Mouse (Mus musculus) megakaryocyte, embryonic 14.5 days (primary cell): Measurements from ENCODE around the gene Mast2. TPM values are rescaled to one million over a fixed set of nuclear protein-coding genes. Genes with fewer than 3 reads are reported as not detected.

ENCODE experiments used
- H3K27me3 ChIP-seq: replicated peaks from 2 replicates; pipeline ENCODE3; 2012; ENCODE audit warnings: inconsistent platforms
- H3K36me3 ChIP-seq: replicated peaks from 2 replicates; pipeline ENCODE3; 2012; ENCODE audit warnings: low read length, inconsistent platforms, mixed read lengths
- H3K4me1 ChIP-seq: 2 replicates; pipeline ENCODE4 v1.6.1; 2012; ENCODE audit warnings: inconsistent platforms
- H3K4me3 ChIP-seq: replicated peaks from 2 replicates; pipeline ENCODE3; 2012; ENCODE audit warnings: moderate library complexity, mild to moderate bottlenecking, inconsistent platforms
- H3K9me3 ChIP-seq: 2 replicates; pipeline ENCODE4 v1.6.1; 2012; ENCODE audit warnings: inconsistent platforms
- FLI1 ChIP-seq: IDR thresholded peaks from 2 replicates; pipeline ENCODE4 v1.6.1; 2012; ENCODE audit warnings: low read length, inconsistent platforms, mixed read lengths
- GATA1 ChIP-seq: IDR thresholded peaks from 3 replicates; pipeline ENCODE4 v1.6.1; 2012; ENCODE audit warnings: mixed read lengths, low read length, inconsistent platforms, borderline replicate concordance
- polyA plus RNA-seq: library from polyadenylated mRNA; stranded (reverse); fragments of >175 nt; gene quantifications from 2 replicates; pipeline ENCODE4 v1.2.3, GENCODE M21; 2012; ENCODE audit warnings: low replicate concordance; ENCODE audit not compliant: insufficient read depth

Gene Mast2
- polyA plus RNA-seq, 1 experiment = 49.7 TPM

GRCm38 (mm10) chr4:116463231-116464125 is 505 bp downstream of the Mast2 start:
- Histone ChIP-seq H3K27me3 (no peaks in the 10 kb centered on the region), H3K36me3 (no peaks in the 10 kb centered on the region), H3K4me3 (peak overlapping the region; percentile 95), H3K4me1 (peaks cover 57% of the 10 kb centered on the region), H3K9me3 (peaks cover 6% of the 10 kb centered on the region)
- TF ChIP-seq FLI1 (no peak), GATA1 (no peak)

DNA sequence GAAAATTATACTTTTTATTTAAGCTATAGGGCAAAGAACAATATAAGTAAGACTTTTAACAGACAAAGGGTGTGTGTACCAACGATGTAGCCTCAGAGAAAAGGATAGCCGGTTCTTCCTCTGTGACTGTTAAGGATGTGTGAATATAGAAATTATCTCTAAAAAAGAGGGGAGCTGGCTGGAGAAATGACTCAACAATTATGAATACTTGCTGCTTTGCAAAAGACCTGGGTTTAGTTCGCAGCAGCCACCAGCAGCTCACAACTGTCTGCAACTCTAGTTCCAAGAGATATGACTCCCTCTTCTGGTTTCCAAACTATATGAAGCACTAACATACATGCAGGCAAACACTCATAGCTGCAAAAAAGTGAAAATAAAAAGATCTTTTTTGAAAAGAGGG is 2.0 kb downstream of the Mast2 start:
- Histone ChIP-seq H3K4me1 (peaks cover 54% of the 10 kb centered on the region), H3K36me3 (no peaks in the 10 kb centered on the region), H3K9me3 (no peaks in the 10 kb centered on the region), H3K4me3 (peak overlapping the region; percentile 64), H3K27me3 (no peaks in the 10 kb centered on the region)
- TF ChIP-seq FLI1 (no peak), GATA1 (no peak)

DNA sequence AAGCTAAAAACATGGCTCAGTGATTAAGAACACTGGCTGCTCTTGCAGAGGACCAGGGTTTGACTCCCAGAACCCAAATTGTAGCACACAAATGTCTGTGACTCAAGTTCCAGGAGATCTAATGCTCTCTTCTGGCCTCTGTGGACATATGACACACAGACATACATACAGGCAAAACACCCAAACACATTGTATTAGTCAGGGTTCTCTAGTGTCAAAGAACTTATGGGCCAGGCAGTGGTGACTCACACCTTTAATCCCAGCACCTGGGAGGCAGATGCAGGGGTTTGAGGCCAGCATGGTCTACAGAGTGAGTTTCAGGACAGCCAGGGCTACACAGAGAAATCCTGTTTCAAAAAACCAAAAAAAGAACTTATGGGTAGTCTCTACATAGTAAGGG is 12.4 kb downstream of the Mast2 start:
- H3K27me3 ChIP-seq = no peaks in the 10 kb centered on the region
- peaks cover 5% of the 10 kb centered on the region; the same call in 1 of the 2 replicates for H3K9me3 ChIP-seq
- H3K4me3 ChIP-seq = no peak overlapping the region
- TF ChIP-seq FLI1 (no peak), GATA1 (no peak)
- H3K36me3 ChIP-seq = peaks cover 24% of the 10 kb centered on the region
- H3K4me1 ChIP-seq = peaks cover 20% of the 10 kb centered on the region

DNA sequence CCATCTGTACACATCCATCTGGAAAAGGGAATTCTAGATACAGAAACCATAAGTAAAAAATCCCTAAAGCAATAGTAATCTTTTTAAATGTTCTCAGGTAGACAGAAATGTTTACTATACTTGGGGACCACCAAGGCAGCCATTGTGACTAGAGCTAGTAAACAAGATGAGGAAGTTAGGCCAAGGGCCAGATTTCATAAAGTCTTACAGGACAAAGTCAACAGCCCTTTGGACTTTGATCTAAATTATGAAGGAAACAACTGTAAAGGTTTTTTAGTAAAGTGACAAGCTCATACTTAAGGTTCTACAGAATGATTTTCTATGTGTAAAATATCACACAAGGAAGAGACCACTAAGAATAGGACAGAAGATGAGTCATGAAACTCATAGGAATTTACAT is 14.0 kb downstream of the Mast2 start:
- H3K36me3 ChIP-seq = peaks cover 24% of the 10 kb centered on the region
- peaks cover 5% of the 10 kb centered on the region; the same call in 1 of the 2 replicates for H3K9me3 ChIP-seq
- no peaks in the 10 kb centered on the region for H3K27me3 ChIP-seq
- H3K4me1 ChIP-seq = peaks cover 20% of the 10 kb centered on the region
- no peak overlapping the region for H3K4me3 ChIP-seq
- TF ChIP-seq GATA1 = no peak
- no peak for TF ChIP-seq FLI1

- Histone ChIP-seq H3K4me3 (no peak overlapping the region), H3K27me3 (no peaks in the 10 kb centered on the region)
- TF ChIP-seq GATA1 (no peak), FLI1 (no peak)
Observed at GRCm38 (mm10) chr4:116448673-116449072, 15.3 kb downstream of the Mast2 start.

GRCm38 (mm10) chr4:116439383-116439782 is 24.6 kb downstream of the Mast2 start:
- Histone ChIP-seq H3K4me3 (no peak overlapping the region), H3K4me1 (peaks cover 15% of the 10 kb centered on the region), H3K9me3 (no peaks in the 10 kb centered on the region), H3K36me3 (peaks cover 11% of the 10 kb centered on the region), H3K27me3 (no peaks in the 10 kb centered on the region)
- TF ChIP-seq FLI1 = no peak
- TF ChIP-seq GATA1 = no peak

More at GRCm38 (mm10) chr4:116448673-116449072, 15.3 kb downstream of the Mast2 start:
- H3K4me1 ChIP-seq = peaks cover 30% of the 10 kb centered on the region
- H3K36me3 ChIP-seq = peaks cover 21% of the 10 kb centered on the region
- peaks cover 5% of the 10 kb centered on the region; the same call in 1 of the 2 replicates for H3K9me3 ChIP-seq

GRCm38 (mm10) chr4:116438561-116438960 is 25.4 kb downstream of the Mast2 start:
- Histone ChIP-seq H3K4me1 (peaks cover 7% of the 10 kb centered on the region), H3K9me3 (no peaks in the 10 kb centered on the region)
- TF ChIP-seq FLI1 (no peak), GATA1 (no peak)

GRCm38 (mm10) chr4:116435626-116436025 is 28.4 kb downstream of the Mast2 start:
- TF ChIP-seq GATA1 = no peak
- no peak for TF ChIP-seq FLI1
- H3K9me3 ChIP-seq = no peaks in the 10 kb centered on the region
- H3K4me1 ChIP-seq = no peaks in the 10 kb centered on the region; the same call in 1 of the 2 replicates
- no peaks in the 10 kb centered on the region for H3K27me3 ChIP-seq
- no peak overlapping the region for H3K4me3 ChIP-seq
- peaks cover 35% of the 10 kb centered on the region for H3K36me3 ChIP-seq

More at GRCm38 (mm10) chr4:116438561-116438960, 25.4 kb downstream of the Mast2 start:
- peaks cover 18% of the 10 kb centered on the region for H3K36me3 ChIP-seq
- no peak overlapping the region for H3K4me3 ChIP-seq
- no peaks in the 10 kb centered on the region for H3K27me3 ChIP-seq

DNA sequence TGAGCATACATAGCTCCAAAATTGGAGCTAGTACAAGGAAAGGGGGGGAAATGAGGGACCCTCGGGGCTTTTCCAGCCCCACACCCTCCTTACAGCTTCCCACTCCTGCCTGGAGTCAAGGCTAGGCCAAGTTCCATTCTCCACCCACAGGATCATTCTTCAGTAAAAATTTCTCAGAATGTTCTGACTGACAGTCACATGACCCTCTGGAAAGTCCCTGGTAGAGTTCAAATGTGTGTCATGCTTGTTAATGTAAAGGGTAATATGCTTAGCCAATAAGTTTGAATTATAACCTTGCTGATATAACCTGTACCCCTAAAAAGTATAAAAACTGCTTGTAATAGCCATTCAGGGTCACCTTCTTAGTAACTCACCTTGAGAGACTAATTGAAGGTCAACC is 41.8 kb downstream of the Mast2 start:
- no peak for TF ChIP-seq FLI1
- no peak for TF ChIP-seq GATA1

DNA sequence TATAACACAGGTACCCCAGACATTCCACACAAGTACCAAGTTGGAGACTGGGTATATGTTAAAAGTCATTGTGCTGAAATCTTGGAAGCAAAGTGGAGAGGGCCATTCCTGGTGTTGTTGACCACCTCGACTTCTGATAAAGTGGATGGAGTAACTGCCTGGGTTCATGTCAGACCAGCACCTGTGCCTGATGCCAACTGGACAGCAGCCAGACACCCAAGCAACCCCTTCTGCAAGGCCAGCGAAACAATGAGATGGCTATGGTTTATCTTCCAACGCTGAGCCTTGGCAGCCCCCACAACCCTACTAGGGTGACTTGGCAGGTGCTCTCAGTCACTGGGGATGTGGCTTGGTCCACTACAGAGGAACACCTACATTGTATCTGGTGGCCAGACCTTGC is 42.8 kb downstream of the Mast2 start:
- Histone ChIP-seq H3K9me3 (no peaks in the 10 kb centered on the region), H3K4me1 (peaks cover 14% of the 10 kb centered on the region; the same call in 1 of the 2 replicates), H3K27me3 (no peaks in the 10 kb centered on the region), H3K4me3 (no peak overlapping the region), H3K36me3 (peaks cover 48% of the 10 kb centered on the region)
- no peak for TF ChIP-seq FLI1
- no peak for TF ChIP-seq GATA1

More for the DNA sequence above, 41.8 kb downstream of the Mast2 start:
- Histone ChIP-seq H3K4me3 (no peak overlapping the region), H3K4me1 (peaks cover 14% of the 10 kb centered on the region; the same call in 1 of the 2 replicates), H3K27me3 (no peaks in the 10 kb centered on the region), H3K36me3 (peaks cover 46% of the 10 kb centered on the region), H3K9me3 (no peaks in the 10 kb centered on the region)
